Mouse (Mus musculus) right cerebral cortex, postnatal 25 days (tissue): ENCODE measurements at regions not wholly inside any gene's neighbourhood (a gene's known extent, or its start where the extent isn't known, plus 50 kb on each side); places are given as distances from the start of the nearest gene placed in this dataset.
"Not testable (repeated sequence)": the region's sequence is repeated elsewhere in the genome, so short reads cannot be mapped to it uniquely, and the experiment has no call there.

Source experiments
- DNase-seq: peaks from one replicate; pipeline ENCODE4 v3.0.0; 2022

GRCm38 (mm10) chr1:105463819-105464614 lies 107.5 kb upstream of the Rnf152 start:
- DNase-seq, result no peak

- no peak for DNase-seq
Measured at GRCm38 (mm10) chr1:105462695-105463094, 106.2 kb upstream of the Rnf152 start.

GRCm38 (mm10) chr1:105455783-105456182 lies 99.3 kb upstream of the Rnf152 start:
- DNase-seq, result not testable (repeated sequence)

GRCm38 (mm10) chr1:105454687-105455086 lies 98.2 kb upstream of the Rnf152 start:
- DNase-seq, result no peak

- no peak for DNase-seq
Measured at GRCm38 (mm10) chr1:105446212-105446611, 89.7 kb upstream of the Rnf152 start.

GRCm38 (mm10) chr1:105443546-105443945 lies 87.0 kb upstream of the Rnf152 start:
- no peak for DNase-seq

GRCm38 (mm10) chr1:105440296-105440695 lies 83.8 kb upstream of the Rnf152 start:
- no peak for DNase-seq

- DNase-seq, result no peak
Measured at GRCm38 (mm10) chr1:105434631-105435403, 78.3 kb upstream of the Rnf152 start.

GRCm38 (mm10) chr1:105433949-105434348 lies 77.4 kb upstream of the Rnf152 start:
- peak; percentile 5 for DNase-seq

GRCm38 (mm10) chr1:105431803-105432202 lies 75.3 kb upstream of the Rnf152 start:
- no peak for DNase-seq

- DNase-seq, result no peak
Measured at GRCm38 (mm10) chr1:105430712-105431111, 74.2 kb upstream of the Rnf152 start.

GRCm38 (mm10) chr1:105428165-105428564 lies 71.7 kb upstream of the Rnf152 start:
- DNase-seq, result no peak

- DNase-seq, result no peak
Measured at GRCm38 (mm10) chr1:105426086-105426485, 69.6 kb upstream of the Rnf152 start.

- DNase-seq, result no peak
Measured at GRCm38 (mm10) chr1:105423380-105423779, 66.9 kb upstream of the Rnf152 start.

- DNase-seq, result no peak
Measured at GRCm38 (mm10) chr1:105422945-105423344, 66.4 kb upstream of the Rnf152 start.

- peak; percentile 22 for DNase-seq
Measured at GRCm38 (mm10) chr1:105420374-105421046, 64.0 kb upstream of the Rnf152 start.
